Mouse (Mus musculus) E14TG2a.4 (cell line): ENCODE results near the gene Abhd2.

Source experiments
- CTCF ChIP-seq: conservative IDR thresholded peaks from 2 replicates; pipeline ENCODE4 v1.5.1; 2014; ENCODE audit warnings: low read length
- POU5F1 ChIP-seq: IDR thresholded peaks from 2 replicates; pipeline ENCODE4 v1.6.1; 2014; ENCODE audit warnings: low read length, borderline replicate concordance

GRCm38 (mm10) chr7:79374017-79374416 is 101.0 kb downstream of the Abhd2 start:
- no peak for TF ChIP-seq CTCF
- no peak for TF ChIP-seq POU5F1
